Mouse (Mus musculus): ENCODE data around the gene D8Ertd738e.

The D8Ertd738e gene

GRCm38 (mm10) chr8:84236410-84236997 is 13.0 kb downstream of the D8Ertd738e start:
- no peak for DNase-seq (ENCODE audit: low spot score in 2 of 2)

GRCm38 (mm10) chr8:84235746-84236409 is 13.6 kb downstream of the D8Ertd738e start:
- peak; percentile 34 to 38 for DNase-seq (ENCODE audit: low spot score in 2 of 2)

- DNase-seq (ENCODE audit: low spot score in 2 of 2): no peak
These were observed 16.5 kb downstream of the D8Ertd738e start for GRCm38 (mm10) chr8:84233055-84233454.

DNA sequence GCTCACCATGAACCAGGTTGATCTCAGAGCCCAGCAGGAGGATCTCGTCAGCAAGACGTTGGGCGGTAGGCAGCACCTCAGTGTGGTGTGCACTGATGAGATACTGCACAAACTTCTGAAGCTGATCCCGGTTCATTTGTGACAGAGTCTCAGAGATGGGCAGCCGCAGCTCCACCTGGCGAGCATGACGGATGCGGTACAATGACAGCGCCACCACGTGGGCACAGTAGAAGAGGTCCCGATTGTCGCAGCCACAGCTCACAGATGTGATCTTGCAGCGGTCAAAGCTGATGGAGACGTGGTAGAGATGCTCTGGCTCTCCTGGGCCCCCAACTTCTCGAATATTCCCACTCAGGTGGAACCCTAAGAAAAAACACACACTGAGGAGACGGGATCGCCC is 18.8 kb downstream of the D8Ertd738e start:
- DNase-seq (ENCODE audit: low spot score in 2 of 2): no peak

GRCm38 (mm10) chr8:84223322-84224029 is 26.0 kb downstream of the D8Ertd738e start:
- DNase-seq (ENCODE audit: low spot score in 2 of 2): no peak

GRCm38 (mm10) chr8:84222566-84223165 is 26.9 kb downstream of the D8Ertd738e start:
- DNase-seq (ENCODE audit: low spot score in 2 of 2): no peak

DNA sequence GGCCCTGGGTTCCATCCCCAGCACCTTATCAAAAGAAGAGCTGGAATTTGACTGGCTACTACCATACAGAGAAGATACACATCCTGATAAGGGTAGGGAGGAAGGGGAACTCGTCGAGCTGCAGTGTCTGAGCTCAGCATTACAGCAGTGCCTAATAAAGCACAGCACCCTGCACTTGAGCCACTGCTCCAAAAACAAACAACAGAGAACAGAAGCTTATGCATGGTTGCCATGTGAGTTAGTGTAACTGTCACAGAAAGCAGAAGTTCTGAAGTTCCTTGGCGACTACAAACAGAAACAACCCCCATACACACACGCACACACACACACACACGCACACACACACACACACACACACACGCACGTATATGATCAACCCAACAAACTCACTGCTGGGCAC is 29.4 kb downstream of the D8Ertd738e start:
- no peak for DNase-seq (ENCODE audit: low spot score in 2 of 2)

DNA sequence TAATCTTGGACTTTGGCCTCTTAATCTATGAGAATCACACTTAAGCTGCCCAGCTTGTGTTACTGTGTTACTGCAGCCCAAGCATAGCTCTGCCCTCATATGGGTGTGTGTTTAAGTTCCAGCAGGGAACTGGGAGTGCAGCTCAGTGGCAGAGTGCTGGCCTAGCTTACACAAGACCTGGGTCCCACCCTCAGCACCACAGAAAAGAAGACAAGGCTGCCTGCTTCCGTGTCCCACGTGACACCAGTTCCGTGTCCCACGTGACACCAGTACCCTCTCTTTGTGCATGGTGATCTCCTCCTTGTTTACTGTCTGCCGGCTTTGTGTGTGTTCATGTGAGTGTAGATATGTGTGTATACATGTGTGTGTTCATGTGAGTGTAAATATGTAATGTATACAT is 31.4 kb downstream of the D8Ertd738e start:
- no peak for DNase-seq (ENCODE audit: low spot score in 2 of 2)

- no peak for DNase-seq (ENCODE audit: low spot score in 2 of 2)
These were observed 32.3 kb downstream of the D8Ertd738e start for GRCm38 (mm10) chr8:84217206-84217605.

GRCm38 (mm10) chr8:84213277-84213676 is 36.2 kb downstream of the D8Ertd738e start:
- no peak for DNase-seq (ENCODE audit: low spot score in 2 of 2)

DNA sequence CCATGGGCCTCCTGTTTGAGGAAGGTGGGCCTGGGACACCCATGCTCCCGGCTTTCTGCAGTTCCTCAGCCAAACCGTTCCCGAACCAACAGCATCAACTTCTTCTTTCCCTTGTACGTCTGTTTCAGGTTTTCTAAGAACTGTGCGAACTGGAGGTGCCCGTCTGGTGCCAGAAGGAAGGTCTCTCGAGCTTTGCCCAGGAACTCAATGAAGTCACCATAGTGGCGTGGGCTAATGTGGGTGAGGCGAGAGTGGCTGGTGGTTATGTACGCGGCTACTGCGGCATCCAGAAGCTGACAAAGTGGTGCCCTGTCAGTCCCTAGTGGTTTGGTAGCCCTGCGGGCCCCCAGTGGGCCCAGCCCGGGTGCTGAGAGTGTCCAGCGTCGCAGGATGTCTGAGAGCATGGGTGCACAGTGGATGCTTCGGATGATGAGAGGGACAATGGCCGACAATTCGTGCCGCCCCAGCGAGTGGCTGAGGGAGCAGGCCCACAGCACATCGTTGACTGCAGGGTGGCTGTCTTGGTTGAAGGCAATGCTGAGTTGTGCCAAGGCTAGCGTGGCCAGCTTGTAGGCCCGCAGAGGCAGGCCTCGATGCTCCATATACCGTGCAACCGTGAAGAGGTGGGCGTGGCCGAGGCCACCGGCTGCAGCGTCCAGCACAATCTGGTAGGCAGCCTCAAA is 37.5 kb downstream of the D8Ertd738e start:
- DNase-seq (ENCODE audit: low spot score in 2 of 2): no peak

GRCm38 (mm10) chr8:84211202-84211601 is 38.3 kb downstream of the D8Ertd738e start:
- DNase-seq (ENCODE audit: low spot score in 2 of 2): no peak

DNA sequence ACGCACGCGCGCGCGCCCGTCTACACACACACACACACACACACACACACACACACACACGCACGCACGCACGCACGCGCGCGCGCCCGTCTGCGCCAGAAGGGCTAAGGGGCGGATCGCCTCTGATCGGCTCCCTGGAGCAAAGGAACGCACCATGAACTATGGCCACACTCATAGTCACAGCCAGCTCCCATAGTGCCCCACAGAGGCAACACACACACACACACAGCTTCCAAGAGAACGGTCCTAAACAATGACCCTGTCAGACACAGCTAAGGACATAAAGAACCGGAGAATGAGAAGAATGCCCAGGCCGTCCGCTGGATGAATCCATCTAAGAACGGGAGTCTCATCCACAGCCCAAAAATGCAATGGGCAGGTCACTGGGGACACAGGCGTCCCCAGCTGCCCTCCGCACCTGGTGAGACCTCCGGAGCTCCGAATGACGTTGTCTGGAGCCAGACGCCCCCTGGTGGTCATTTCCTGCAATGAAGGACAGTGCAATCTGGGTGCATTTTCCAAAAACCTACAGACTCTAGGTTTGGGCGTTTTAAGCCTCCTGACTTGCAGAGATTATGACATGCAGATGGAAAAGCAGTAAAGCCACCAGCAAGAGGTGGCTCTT is 39.2 kb downstream of the D8Ertd738e start:
- DNase-seq (ENCODE audit: low spot score in 2 of 2): peak; percentile 84 to 87

DNA sequence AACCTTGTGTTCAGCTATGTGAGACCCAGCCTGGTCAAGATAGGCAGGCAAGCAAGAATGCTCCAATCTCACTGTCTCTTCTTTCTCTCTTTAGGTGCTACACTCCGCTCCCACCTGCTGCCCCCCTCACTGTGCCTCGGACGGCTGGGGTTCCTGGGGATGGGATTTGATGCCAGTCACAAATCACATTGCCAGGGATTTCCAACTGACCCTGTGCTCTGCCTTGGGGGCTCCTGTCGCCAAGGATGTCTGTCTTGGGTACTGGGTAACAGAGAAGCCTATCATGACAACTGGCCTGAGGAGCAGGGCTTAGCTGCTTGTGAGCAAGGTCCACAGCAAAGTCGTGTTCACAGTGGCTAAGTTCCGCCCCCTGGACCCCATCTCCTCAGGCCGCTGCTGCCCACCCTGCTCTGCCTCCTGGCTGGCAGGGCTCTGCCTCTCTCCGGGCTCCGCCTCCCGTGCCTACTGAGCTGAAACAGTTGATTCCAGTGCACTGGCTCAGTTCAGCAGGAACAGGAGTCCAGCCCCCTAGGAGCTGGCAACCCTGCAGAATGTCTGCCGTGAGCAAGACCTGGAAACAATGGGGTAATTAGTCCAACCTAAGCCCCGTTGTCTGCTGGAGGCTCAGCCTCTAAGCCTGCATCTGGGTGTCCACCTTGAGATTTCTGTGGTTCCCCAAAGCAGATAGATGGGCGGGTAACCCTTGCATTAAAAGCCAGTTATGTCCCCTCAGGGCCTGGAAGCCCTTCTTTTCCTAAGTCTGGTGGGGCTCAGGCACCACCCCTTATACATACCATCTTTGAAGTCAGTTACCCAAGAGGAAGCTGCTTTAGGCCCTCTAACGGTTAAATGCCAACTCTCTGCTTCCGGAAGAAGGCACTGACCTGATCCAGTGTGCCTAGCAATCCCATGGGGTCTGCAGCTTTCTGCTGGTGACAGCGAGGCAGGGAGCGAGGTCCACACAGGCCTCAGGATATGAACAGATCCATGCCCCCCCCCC is 40.8 kb downstream of the D8Ertd738e start:
- peak in 1 of 2 experiments; percentile 12 for DNase-seq (ENCODE audit: low spot score in 2 of 2)

GRCm38 (mm10) chr8:84207811-84208210 is 41.7 kb downstream of the D8Ertd738e start:
- DNase-seq (ENCODE audit: low spot score in 2 of 2): peak in 1 of 2 experiments; percentile 22

DNA sequence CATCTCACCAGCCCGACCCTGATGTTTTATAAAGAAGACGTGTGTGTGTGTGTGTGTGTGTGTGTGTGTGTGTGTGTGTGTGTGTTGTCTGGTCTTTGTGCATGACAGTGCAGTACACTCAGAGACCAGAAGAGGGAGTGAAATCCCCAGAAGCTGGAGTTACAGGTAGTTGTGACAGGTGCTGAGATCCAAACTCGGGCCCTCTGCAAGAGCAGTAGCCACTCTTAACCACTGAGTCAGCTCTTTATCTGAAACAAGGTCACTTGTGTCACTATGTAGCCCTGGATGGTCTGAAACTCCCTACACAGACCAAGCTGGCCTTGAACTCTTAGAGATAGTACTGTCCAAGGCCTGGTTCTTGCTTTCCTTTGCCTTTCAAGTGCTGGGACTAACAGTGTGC is 42.9 kb downstream of the D8Ertd738e start:
- DNase-seq (ENCODE audit: low spot score in 2 of 2): peak in 1 of 2 experiments; percentile 26

- no peak for DNase-seq (ENCODE audit: low spot score in 2 of 2)
These were observed 44.4 kb downstream of the D8Ertd738e start for GRCm38 (mm10) chr8:84205073-84205472.

DNA sequence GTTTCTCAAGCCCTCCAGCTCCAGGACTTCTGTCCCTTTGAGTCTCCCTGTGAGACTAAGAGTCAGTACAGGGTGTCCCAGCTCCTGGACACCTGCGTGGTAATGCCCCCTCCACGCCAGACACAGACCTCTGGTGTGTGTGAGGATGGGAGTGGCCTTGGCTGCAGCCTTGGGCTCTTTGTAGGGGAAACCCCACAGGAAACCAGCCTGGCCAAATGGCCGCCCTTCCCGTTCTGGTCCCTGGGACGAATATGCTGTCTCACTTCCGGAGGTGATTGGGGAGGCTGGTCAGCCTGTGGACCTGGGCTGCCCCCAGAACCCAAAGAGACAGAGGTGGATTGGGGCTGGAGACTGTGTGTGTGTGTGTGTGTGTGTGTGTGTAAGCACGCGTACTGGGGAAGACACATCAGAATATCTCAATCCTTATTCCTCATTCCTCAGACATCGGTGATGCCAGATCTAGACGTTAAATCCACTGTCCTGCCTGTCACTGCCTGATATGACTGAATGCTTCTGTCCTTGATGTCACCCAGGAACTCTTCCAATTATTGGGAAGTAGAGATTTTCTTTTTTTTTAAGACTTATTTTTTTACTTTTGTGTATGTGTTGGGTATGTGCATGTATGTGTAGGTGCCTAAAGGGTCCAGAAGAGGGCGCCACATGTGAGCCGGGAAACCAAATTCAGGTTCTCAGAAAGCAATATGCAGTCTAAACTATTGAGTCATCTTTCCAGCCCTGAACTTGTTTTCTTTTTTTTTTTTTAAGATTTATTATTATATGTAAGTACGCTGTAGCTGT is 45.3 kb downstream of the D8Ertd738e start:
- peak; percentile 81 to 88 for DNase-seq (ENCODE audit: low spot score in 2 of 2)
